Mouse (Mus musculus) liver, embryonic 14.5 days (tissue): Measurements from ENCODE around the gene Sdk1. TPM values are rescaled to one million over a fixed set of nuclear protein-coding genes. Genes with fewer than 3 reads are reported as not detected.

Source experiments
- ATAC-seq: fragments of 200-750 bp; cut with Nextera tagmentation; 2 replicates; pipeline ENCODE4 v1.8.0; 2017; ENCODE audit warnings: moderate number of reproducible peaks, mild to moderate bottlenecking, moderate library complexity; ENCODE audit not compliant: insufficient read depth
- DNase-seq, 3 experiments: peaks; one replicate each; pipeline ENCODE4 v3.0.0-alpha.2; 2012 to 2013; ENCODE audit warnings: low read depth in 3 of 3, low spot score in 3 of 3
- H3K27ac ChIP-seq: fragments of 300-500 bp; sonication (generic); 2 replicates; pipeline ENCODE4 v1.5.1; 2014; ENCODE audit warnings: moderate library complexity, mild to moderate bottlenecking, control low read depth, inconsistent platforms
- H3K27me3 ChIP-seq: fragments of 300-500 bp; sonication (generic); 2 replicates; pipeline ENCODE4 v1.6.1; 2014; ENCODE audit warnings: mild to moderate bottlenecking, low read length, moderate library complexity; ENCODE audit not compliant: control insufficient read depth, insufficient read depth
- H3K36me3 ChIP-seq: fragments of 300-500 bp; sonication (generic); replicated peaks from 2 replicates; pipeline ENCODE4 v1.6.1; 2014; ENCODE audit warnings: low read depth; ENCODE audit not compliant: control insufficient read depth, insufficient read depth
- H3K4me1 ChIP-seq, 2 experiments: fragments of 200-500 bp in 1 of 2; fragments of 300-500 bp in 1 of 2; sonication (generic) in 1 of 2; replicated peaks; 2 replicates each; pipeline ENCODE4 v1.6.1; 2012 to 2014; ENCODE audit warnings: antibody characterized with exemption in 1 of 2, inconsistent platforms in 1 of 2, low read length in 1 of 2; ENCODE audit not compliant: control insufficient read depth in 2 of 2, insufficient read depth in 2 of 2
- H3K4me2 ChIP-seq: fragments of 300-500 bp; sonication (generic); 2 replicates; pipeline ENCODE4 v1.6.1; 2014; ENCODE audit warnings: low read depth, mild to moderate bottlenecking, control low read depth, moderate library complexity
- H3K4me3 ChIP-seq, 2 experiments: fragments of 200-500 bp in 1 of 2; fragments of 300-500 bp in 1 of 2; sonication (generic) in 1 of 2; 2 replicates each; pipeline ENCODE4 v1.5.1; 2012 to 2014; ENCODE audit warnings: low read depth in 2 of 2, low read length in 2 of 2, mild to moderate bottlenecking in 2 of 2, control low read depth in 1 of 2, inconsistent platforms in 1 of 2, moderate library complexity in 1 of 2; ENCODE audit not compliant: insufficient read depth in 1 of 2
- H3K9ac ChIP-seq: fragments of 300-500 bp; sonication (generic); replicated peaks from 2 replicates; pipeline ENCODE4 v1.6.1; 2014; ENCODE audit warnings: mild to moderate bottlenecking, control low read depth, moderate library complexity
- H3K9me3 ChIP-seq: fragments of 300-500 bp; sonication (generic); 2 replicates; pipeline ENCODE4 v1.6.1; 2016; ENCODE audit warnings: low read length, mixed read lengths; ENCODE audit not compliant: control insufficient read depth
- CTCF ChIP-seq: IDR thresholded peaks from 2 replicates; pipeline ENCODE4 v1.5.1; 2016; ENCODE audit warnings: antibody characterized with exemption, low read depth, control low read depth
- EP300 ChIP-seq: IDR thresholded peaks from 2 replicates; pipeline ENCODE4 v1.6.1; 2016; ENCODE audit warnings: antibody characterized with exemption, low read depth
- WGBS: fragments of 180-500 bp; shearing (Covaris S2); extraction: QIAGEN DNeasy Blood & Tissue Kit; methylation state at CpG from one replicate; pipeline ENCODE4 v1.1.7; 2014; ENCODE audit not compliant: insufficient replicate concordance; 5-methylcytosine and 5-hydroxymethylcytosine counted together
- polyA plus RNA-seq, 2 experiments: library from polyadenylated mRNA; depleted of rRNA in 1 of 2; stranded (reverse) in 1 of 2; unstranded in 1 of 2; fragments of >200 nt; fragmentation: Nextera tagmentation in 1 of 2; extraction: Ambion mirVana in 1 of 2; gene quantifications; 2 replicates each; pipeline versions ENCODE4 v1.2.1 to v1.2.3; 2012 to 2014

The Sdk1 gene
- polyA plus RNA-seq, 2 experiments = 0.01 to 0.25 TPM

DNA sequence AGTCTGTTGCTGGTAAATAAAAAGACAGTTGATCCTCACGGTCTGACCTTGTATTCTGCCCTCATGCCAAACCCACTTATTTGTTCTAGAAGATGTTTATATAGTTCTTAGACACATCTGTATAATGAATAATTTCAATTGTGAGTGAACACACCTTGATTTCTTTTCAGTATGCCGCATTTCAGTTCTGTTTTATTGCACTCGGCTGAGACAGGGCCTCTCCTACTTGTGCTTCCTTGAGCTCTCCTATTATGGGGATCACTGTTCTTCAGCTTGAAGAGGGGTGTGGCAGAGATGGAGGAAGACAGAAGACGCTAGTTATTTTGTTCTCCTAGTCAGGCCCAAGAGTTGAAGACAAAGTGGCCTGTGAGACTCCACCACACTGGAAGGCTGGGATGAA is 603.4 kb downstream of the Sdk1 start:
- WGBS = 57% methylated on average over 4 of the region's 4 CpGs
- ATAC-seq = no peak

DNA sequence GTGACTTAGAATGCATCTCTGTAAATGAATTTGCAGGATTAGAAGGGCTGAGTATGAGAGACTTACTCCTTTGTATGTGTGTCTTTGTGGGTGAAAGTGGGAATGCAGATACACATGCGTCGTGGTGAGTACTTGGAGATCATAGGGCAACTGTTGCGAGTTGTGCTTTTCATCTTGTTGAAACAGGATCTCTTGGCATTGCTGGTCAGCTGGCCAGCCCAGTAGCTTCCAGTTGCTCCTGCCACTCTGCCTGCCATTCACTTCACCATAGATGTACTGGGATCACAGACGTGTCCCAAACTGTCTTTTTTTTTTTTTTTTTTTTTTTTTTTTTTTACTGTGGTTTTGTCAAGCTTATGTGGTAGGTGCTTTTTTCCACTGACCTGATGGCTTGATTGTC is 606.4 kb downstream of the Sdk1 start:
- Histone ChIP-seq H3K27me3 (no peaks in the 10 kb centered on the region), H3K9ac (no peak overlapping the region), H3K4me1 (peaks cover 0 to 2% of the 10 kb centered on the region in 2 experiments; a peak in 1 of 4 replicates), H3K4me2 (no peak overlapping the region), H3K4me3 (no peak overlapping the region), H3K36me3 (no peaks in the 10 kb centered on the region), H3K9me3 (no peaks in the 10 kb centered on the region), H3K27ac (no peak overlapping the region)
- no peak for ATAC-seq
- DNase-seq = no peak
- no peak for TF ChIP-seq EP300
- no peak for TF ChIP-seq CTCF
- WGBS = 67% methylated on average over 4 of the region's 4 CpGs

More for the DNA sequence above, 603.4 kb downstream of the Sdk1 start:
- H3K4me2 ChIP-seq = no peak overlapping the region
- H3K9ac ChIP-seq = no peak overlapping the region
- TF ChIP-seq CTCF = no peak
- no peak for TF ChIP-seq EP300
- no peak for DNase-seq
- no peaks in the 10 kb centered on the region for H3K27me3 ChIP-seq
- H3K27ac ChIP-seq = no peak overlapping the region
- H3K36me3 ChIP-seq = no peaks in the 10 kb centered on the region
- H3K4me1 ChIP-seq = peaks cover 0 to 2% of the 10 kb centered on the region in 2 experiments; a peak in 1 of 4 replicates
- no peaks in the 10 kb centered on the region for H3K9me3 ChIP-seq
- no peak overlapping the region for H3K4me3 ChIP-seq

DNA sequence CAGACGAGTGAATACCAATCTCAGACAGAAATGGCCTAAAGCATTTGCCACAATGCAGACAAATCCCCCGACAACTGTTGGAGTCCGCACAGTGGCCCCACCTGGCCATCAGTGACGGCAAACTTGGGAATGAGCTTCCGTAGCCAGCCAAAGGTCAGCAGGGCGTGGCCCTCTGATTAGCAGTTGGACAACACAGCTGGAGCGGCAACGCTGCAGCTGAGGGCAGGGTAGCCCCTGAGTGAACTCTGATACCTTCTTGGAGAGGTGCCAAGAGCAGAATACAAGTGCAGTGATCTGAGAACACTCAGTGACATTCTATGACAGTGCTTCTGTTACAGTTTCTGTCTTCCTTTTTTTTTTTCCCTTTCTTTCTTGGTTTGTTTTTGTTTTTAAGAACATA is 610.9 kb downstream of the Sdk1 start:
- Histone ChIP-seq H3K36me3 (no peaks in the 10 kb centered on the region), H3K9me3 (no peaks in the 10 kb centered on the region), H3K4me1 (peaks cover 0 to 5% of the 10 kb centered on the region in 2 experiments; a peak in 2 of 4 replicates), H3K4me2 (no peak overlapping the region), H3K27ac (no peak overlapping the region), H3K4me3 (no peak overlapping the region), H3K27me3 (no peaks in the 10 kb centered on the region), H3K9ac (no peak overlapping the region)
- ATAC-seq (peak; percentile 35; the same call in 1 of the 2 replicates), DNase-seq (peak; percentile 14 to 35 (median 31))
- no peak for TF ChIP-seq EP300
- TF ChIP-seq CTCF = no peak
- WGBS = 54% methylated on average over 8 of the region's 8 CpGs

DNA sequence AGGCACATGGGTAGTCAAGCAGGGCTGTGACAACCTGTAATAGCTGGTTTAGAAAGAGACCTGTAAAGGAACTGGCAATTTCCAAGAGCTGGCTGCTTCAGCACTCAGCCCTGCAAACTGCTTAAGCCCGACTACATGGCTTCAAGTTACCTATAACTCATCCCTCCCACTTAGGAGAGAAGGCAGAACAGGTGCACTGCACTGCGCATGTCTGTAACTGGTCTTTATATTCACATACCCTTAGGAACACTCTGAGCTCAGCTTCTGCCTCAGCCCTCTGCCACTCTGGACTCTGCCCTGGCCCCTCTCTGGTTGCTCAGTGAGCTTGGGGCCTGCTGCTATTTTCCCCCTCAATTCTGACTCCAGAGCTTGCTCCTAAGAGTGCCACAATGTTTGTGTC is 615.2 kb downstream of the Sdk1 start:
- Histone ChIP-seq H3K27me3 (no peaks in the 10 kb centered on the region), H3K4me1 (peaks cover 0 to 9% of the 10 kb centered on the region in 2 experiments; a peak in 2 of 4 replicates), H3K36me3 (no peaks in the 10 kb centered on the region), H3K4me3 (no peak overlapping the region), H3K9ac (no peak overlapping the region), H3K4me2 (no peak overlapping the region), H3K27ac (no peak overlapping the region), H3K9me3 (no peaks in the 10 kb centered on the region)
- 62% methylated on average over 2 of the region's 2 CpGs for WGBS
- no peak for DNase-seq
- TF ChIP-seq CTCF (no peak), EP300 (no peak)
- ATAC-seq = no peak

DNA sequence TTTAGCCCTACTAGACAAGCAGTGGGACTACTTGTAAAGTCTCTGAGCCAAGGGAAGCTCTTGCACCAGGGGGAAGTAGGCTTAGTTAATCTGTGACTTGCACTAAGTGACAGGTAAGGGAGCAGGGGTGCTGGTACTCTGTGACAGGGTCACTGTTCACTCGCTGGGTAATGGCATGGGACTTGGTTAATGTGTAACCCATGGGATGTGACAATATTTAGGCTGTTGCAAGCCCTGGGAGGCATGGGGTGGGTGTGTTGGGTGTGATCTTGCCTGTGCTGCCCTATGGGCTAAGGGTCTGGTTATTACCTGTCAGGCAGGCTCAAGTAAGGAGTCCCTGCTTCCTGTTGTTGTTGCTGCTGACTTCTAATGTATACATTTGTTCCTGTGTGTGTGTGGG is 616.5 kb downstream of the Sdk1 start:
- Histone ChIP-seq H3K9ac (no peak overlapping the region), H3K27me3 (no peaks in the 10 kb centered on the region), H3K9me3 (no peaks in the 10 kb centered on the region), H3K36me3 (no peaks in the 10 kb centered on the region), H3K4me3 (no peak overlapping the region), H3K4me1 (peaks cover 0 to 9% of the 10 kb centered on the region in 2 experiments; a peak in 2 of 4 replicates), H3K4me2 (no peak overlapping the region), H3K27ac (no peak overlapping the region)
- 25% methylated on average over 1 of the region's 1 CpGs for WGBS
- peak; percentile 78 for ATAC-seq
- no peak for TF ChIP-seq CTCF
- no peak for TF ChIP-seq EP300
- peak; percentile 11 to 24 (median 13) for DNase-seq
